Mouse (Mus musculus): ENCODE data around the gene Fyttd1.

DNA sequence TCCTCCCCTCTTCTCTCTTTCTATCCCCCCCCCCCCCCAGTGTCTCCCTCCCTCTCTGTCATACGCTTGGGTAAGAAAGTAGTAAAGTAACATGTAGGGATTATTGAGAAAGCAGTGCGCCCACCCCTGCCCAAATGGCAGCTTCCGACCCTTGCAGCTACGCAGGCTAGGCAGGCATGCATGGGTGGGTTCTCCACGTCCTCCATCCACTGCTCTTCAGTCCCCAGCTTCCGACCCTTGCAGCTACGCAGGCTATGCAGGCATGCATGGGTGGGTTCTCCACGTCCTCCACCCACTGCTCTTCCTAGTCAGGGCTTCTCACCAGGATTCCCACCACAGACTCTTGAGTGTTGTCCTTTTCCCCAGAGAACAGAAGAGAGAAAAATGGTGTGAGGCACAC is 70.7 kb downstream of the Fyttd1 start:
- TF ChIP-seq EP300 (IDR thresholded peaks at IDR 0.05; ENCODE audit: low read depth) (no peak), CTCF (IDR thresholded peaks at IDR 0.05; ENCODE audit: low read depth) (no peak)

Measured in liver, embryonic 14.5 days (tissue).